19 mouse cellular contexts compared by ENCODE assay signal in the genomic region with DNA sequence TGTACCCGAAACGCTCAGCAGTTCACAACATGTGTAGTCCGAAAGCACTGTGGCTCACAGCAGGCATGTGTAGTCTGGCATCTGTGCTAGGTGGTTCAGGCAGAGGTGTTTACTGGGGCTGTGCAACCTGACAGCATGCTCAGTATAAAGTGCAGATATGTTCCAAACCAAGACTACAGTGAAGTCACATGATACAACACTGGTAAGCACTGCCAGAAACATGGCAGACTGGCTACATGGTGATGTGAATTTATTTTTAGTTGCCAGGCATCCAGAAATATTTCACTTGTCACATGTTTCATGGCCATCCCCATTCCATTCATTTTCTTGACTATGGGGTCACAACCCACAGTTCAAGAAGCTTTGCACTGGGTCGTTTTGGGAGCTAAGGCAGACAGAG.
A peak's percentile ranks its signal among the peaks of the same experiment; 100 is the strongest.
DNase-seq lines count a peak whose midpoint lies in the region; ATAC-seq lines count a peak whose summit lies in the region.
"Had no signal": no experiment of that assay in that cellular context is flagged by ENCODE, and none has a peak within 500 bp of the region (broad histone marks: within the 10 kb centered on the region; RNA-seq: fewer than 3 reads in every experiment).

No protein-coding gene starts in this region.

- no peak overlapping the region for H3K9ac ChIP-seq in heart, embryonic 12.5 days
- no peak overlapping the region for H3K9ac ChIP-seq in heart, embryonic 16.5 days (ENCODE audit: low read length)
- no peak overlapping the region for H3K9ac ChIP-seq in midbrain, embryonic 11.5 days (ENCODE audit: low read length)
- H3K9ac ChIP-seq in hindbrain, embryonic 16.5 days (ENCODE audit: low read depth, low read length): no peak overlapping the region
- H3K9ac ChIP-seq: embryonic facial prominence, embryonic 13.5 days; forebrain, embryonic 12.5 days; hindbrain, embryonic 14.5 days had no signal

- peaks cover 19% of the 10 kb centered on the region for H3K4me1 ChIP-seq in heart, embryonic 12.5 days (replicated peaks)
- H3K4me1 ChIP-seq in heart, embryonic 16.5 days (ENCODE audit: control insufficient read depth, insufficient read depth, low read length): peaks cover 2% of the 10 kb centered on the region
- H3K4me1 ChIP-seq in heart, embryonic 10.5 days: peaks cover 16% of the 10 kb centered on the region; the same call in 1 of the 2 replicates
- H3K4me1 ChIP-seq in midbrain, embryonic 11.5 days (ENCODE audit: control insufficient read depth, insufficient read depth, low read length): no peaks in the 10 kb centered on the region
- 0 out of 2 replicates have a peak, but pooled peaks cover 5% of the 10 kb centered on the region for H3K4me1 ChIP-seq in midbrain, embryonic 10.5 days
- H3K4me1 ChIP-seq in hindbrain, embryonic 16.5 days (ENCODE audit: control insufficient read depth, insufficient read depth, low read depth, low read length): no peaks in the 10 kb centered on the region

- intact Hi-C loops in heart, postnatal 14 days (cut with DNase I): no loop called here

- no peak for ATAC-seq in heart, embryonic 12.5 days (ENCODE audit: insufficient number of reproducible peaks, low FRiP score)
- ATAC-seq in heart, embryonic 16.5 days (replicated peaks; ENCODE audit: extremely low read depth, insufficient read depth, low FRiP score): no peak; the same call in 1 of the 2 replicates
- no peak for ATAC-seq in midbrain, embryonic 11.5 days (ENCODE audit: low FRiP score)
- no peak for ATAC-seq in hindbrain, embryonic 16.5 days
- ATAC-seq: intestine, embryonic 16.5 days had no signal

- WGBS in heart, embryonic 12.5 days: 77% methylated on average over 4 of the region's 4 CpGs
- WGBS in heart, embryonic 16.5 days: 69% methylated on average over 4 of the region's 4 CpGs
- 81% methylated on average over 4 of the region's 4 CpGs for WGBS in heart, embryonic 10.5 days
- WGBS in midbrain, embryonic 11.5 days: 76% methylated on average over 4 of the region's 4 CpGs
- 78% methylated on average over 4 of the region's 4 CpGs for WGBS in midbrain, embryonic 10.5 days
- 73% methylated on average over 4 of the region's 4 CpGs for WGBS in hindbrain, embryonic 16.5 days

- H3K9me3 ChIP-seq in heart, embryonic 12.5 days (replicated peaks): no peaks in the 10 kb centered on the region
- H3K9me3 ChIP-seq in heart, embryonic 16.5 days (replicated peaks; ENCODE audit: control insufficient read depth, low read length): no peaks in the 10 kb centered on the region
- no peaks in the 10 kb centered on the region for H3K9me3 ChIP-seq in heart, embryonic 10.5 days
- H3K9me3 ChIP-seq in midbrain, embryonic 11.5 days (ENCODE audit: control insufficient read depth, low read length): no peaks in the 10 kb centered on the region
- no peaks in the 10 kb centered on the region for H3K9me3 ChIP-seq in midbrain, embryonic 10.5 days (replicated peaks)
- no peaks in the 10 kb centered on the region for H3K9me3 ChIP-seq in hindbrain, embryonic 16.5 days (ENCODE audit: control insufficient read depth, low read length)
- H3K9me3 ChIP-seq: embryonic facial prominence, embryonic 13.5 days; forebrain, embryonic 12.5 days; hindbrain, embryonic 10.5 days had no signal

- H3K27me3 ChIP-seq in heart, embryonic 12.5 days (replicated peaks): no peaks in the 10 kb centered on the region
- H3K27me3 ChIP-seq in heart, embryonic 16.5 days (ENCODE audit: control insufficient read depth, insufficient read depth, low read length): no peaks in the 10 kb centered on the region
- H3K27me3 ChIP-seq in heart, embryonic 10.5 days (ENCODE audit: insufficient read depth, poor library complexity, severe bottlenecking): no peaks in the 10 kb centered on the region
- H3K27me3 ChIP-seq in midbrain, embryonic 11.5 days (ENCODE audit: control insufficient read depth, insufficient read depth, low read length): no peaks in the 10 kb centered on the region
- H3K27me3 ChIP-seq in midbrain, embryonic 10.5 days (ENCODE audit: low read depth, poor library complexity, severe bottlenecking): no peaks in the 10 kb centered on the region
- no peaks in the 10 kb centered on the region for H3K27me3 ChIP-seq in hindbrain, embryonic 16.5 days (replicated peaks; ENCODE audit: control insufficient read depth, insufficient read depth, low read length)
- H3K27me3 ChIP-seq: embryonic facial prominence, embryonic 13.5 days; forebrain, embryonic 12.5 days had no signal

- H3K4me3 ChIP-seq in heart, embryonic 12.5 days: no peak overlapping the region
- H3K4me3 ChIP-seq in heart, embryonic 16.5 days (ENCODE audit: low read length): no peak overlapping the region
- no peak overlapping the region for H3K4me3 ChIP-seq in heart, embryonic 10.5 days
- H3K4me3 ChIP-seq in midbrain, embryonic 11.5 days (ENCODE audit: low read depth, low read length): no peak overlapping the region
- no peak overlapping the region for H3K4me3 ChIP-seq in midbrain, embryonic 10.5 days
- no peak overlapping the region for H3K4me3 ChIP-seq in hindbrain, embryonic 16.5 days (ENCODE audit: low read length)
- H3K4me3 ChIP-seq: embryonic facial prominence, embryonic 13.5 days; forebrain, embryonic 12.5 days; gastrocnemius, adult 2 months; hindbrain, embryonic 10.5 days had no signal

- H3K4me2 ChIP-seq in heart, embryonic 12.5 days: no peak overlapping the region
- H3K4me2 ChIP-seq in heart, embryonic 16.5 days (ENCODE audit: low read depth, low read length): no peak overlapping the region
- H3K4me2 ChIP-seq in midbrain, embryonic 11.5 days: no peak overlapping the region
- no peak overlapping the region for H3K4me2 ChIP-seq in hindbrain, embryonic 16.5 days (ENCODE audit: low read length)
- H3K4me2 ChIP-seq: embryonic facial prominence, embryonic 13.5 days; forebrain, embryonic 12.5 days; hindbrain, embryonic 14.5 days had no signal

- DNase-seq in heart, postnatal 14 days: no peak
- no peak for DNase-seq in heart, embryonic 10.5 days (ENCODE audit: low spot score)
- peak; percentile 78 for DNase-seq in midbrain, embryonic 11.5 days (ENCODE audit: low spot score, missing footprints)
- DNase-seq in midbrain, embryonic 10.5 days (ENCODE audit: low spot score): no peak
- DNase-seq: adrenal gland, adult 2 months; adrenal gland, postnatal 25 days; cerebellum, adult 18-20 months; cerebellum, adult 9-11 months; cerebellum, postnatal 36 days; gastrocnemius, adult 2 months; gastrocnemius, postnatal 25 days had no signal

- H3K27ac ChIP-seq in heart, embryonic 12.5 days (ENCODE audit: poor library complexity, severe bottlenecking): peak overlapping the region; percentile 11; the same call in 1 of the 2 replicates
- peak overlapping the region; percentile 52 for H3K27ac ChIP-seq in heart, embryonic 16.5 days (ENCODE audit: low read length)
- H3K27ac ChIP-seq in heart, embryonic 10.5 days: no peak overlapping the region
- no peak overlapping the region for H3K27ac ChIP-seq in midbrain, embryonic 11.5 days (ENCODE audit: low read depth, low read length)
- H3K27ac ChIP-seq in midbrain, embryonic 10.5 days (replicated peaks): no peak overlapping the region
- no peak overlapping the region for H3K27ac ChIP-seq in hindbrain, embryonic 16.5 days (ENCODE audit: low read depth, low read length)
- H3K27ac ChIP-seq: forebrain, embryonic 12.5 days; gastrocnemius, adult 2 months; hindbrain, embryonic 10.5 days; hindbrain, embryonic 14.5 days had no signal

- no peaks in the 10 kb centered on the region; the same call in 1 of the 2 replicates for H3K36me3 ChIP-seq in heart, embryonic 12.5 days
- H3K36me3 ChIP-seq in heart, embryonic 16.5 days (ENCODE audit: control insufficient read depth, insufficient read depth): no peaks in the 10 kb centered on the region
- no peaks in the 10 kb centered on the region for H3K36me3 ChIP-seq in heart, embryonic 10.5 days
- H3K36me3 ChIP-seq in midbrain, embryonic 11.5 days (ENCODE audit: control insufficient read depth, insufficient read depth, low read length): no peaks in the 10 kb centered on the region
- H3K36me3 ChIP-seq in midbrain, embryonic 10.5 days: no peaks in the 10 kb centered on the region
- no peaks in the 10 kb centered on the region for H3K36me3 ChIP-seq in hindbrain, embryonic 16.5 days (ENCODE audit: control insufficient read depth, insufficient read depth, low read length)
- H3K36me3 ChIP-seq: embryonic facial prominence, embryonic 13.5 days; forebrain, embryonic 12.5 days; hindbrain, embryonic 10.5 days had no signal

Comparison
In these comparisons a context has a peak if more than half of its experiments do, and no peak if none do; other contexts are left out.
1. H3K27ac ChIP-seq: peak in heart, embryonic 12.5 days (single experiment) and heart, embryonic 16.5 days (single experiment); none in heart, embryonic 10.5 days (single experiment), midbrain, embryonic 11.5 days (single experiment), midbrain, embryonic 10.5 days (single experiment) and hindbrain, embryonic 16.5 days (single experiment).